Mouse (Mus musculus) heart, postnatal 10 days (tissue): ENCODE results near the gene Ppp2r3a. TPM values are rescaled to one million over a fixed set of nuclear protein-coding genes. Genes with fewer than 3 reads are reported as not detected.
A peak's percentile ranks its signal among the peaks of the same experiment; 100 is the strongest.

Source experiments
- DNase-seq, 2 experiments: peaks; one replicate each; pipeline ENCODE4 v3.0.0; 2021
- intact Hi-C: fragments of 180-260 bp; cut with DNase I; formaldehyde crosslinking; loops from one replicate; pipeline ENCODE4 v1.15.1; 2025
- total RNA-seq, 2 experiments: library from RNA; stranded (reverse); gene quantifications; 2 replicates each; pipeline ENCODE4 v1.2.3; 2021

Gene Ppp2r3a
- total RNA-seq, 2 experiments from 2014 or later = 211 to 252 TPM

DNA sequence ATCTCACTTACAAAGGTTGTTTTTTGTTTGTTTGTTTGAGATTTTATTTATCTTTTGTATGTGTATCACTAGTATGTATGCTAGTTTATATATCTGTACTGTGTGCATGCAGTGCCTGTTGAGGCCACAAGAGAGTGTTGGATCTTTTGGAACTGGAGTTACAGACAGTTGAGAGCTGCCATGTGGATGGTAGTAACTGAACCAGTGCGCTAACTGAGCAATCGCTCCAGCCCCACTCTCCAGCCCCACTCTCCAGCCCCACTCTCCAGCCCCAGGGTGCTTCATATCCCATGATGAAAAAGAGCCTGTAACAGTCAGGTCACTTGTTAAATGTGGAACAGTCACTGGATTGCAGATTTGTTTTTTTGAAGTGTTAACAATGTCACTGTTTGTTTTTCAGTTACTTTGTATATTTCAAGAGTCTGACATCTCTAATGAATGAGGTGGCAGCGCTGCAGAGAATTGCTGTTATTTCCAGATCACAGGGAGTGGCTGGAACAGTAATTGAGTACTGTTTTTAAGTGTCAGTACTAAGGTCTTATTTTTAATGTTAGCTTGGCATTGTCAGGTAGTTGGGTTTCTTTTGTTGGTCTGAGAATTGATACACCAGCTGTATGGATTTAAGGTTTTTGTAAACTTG is 171.4 kb downstream of the Ppp2r3a start:
- no peak for DNase-seq
- intact Hi-C loops = no loop called here

DNA sequence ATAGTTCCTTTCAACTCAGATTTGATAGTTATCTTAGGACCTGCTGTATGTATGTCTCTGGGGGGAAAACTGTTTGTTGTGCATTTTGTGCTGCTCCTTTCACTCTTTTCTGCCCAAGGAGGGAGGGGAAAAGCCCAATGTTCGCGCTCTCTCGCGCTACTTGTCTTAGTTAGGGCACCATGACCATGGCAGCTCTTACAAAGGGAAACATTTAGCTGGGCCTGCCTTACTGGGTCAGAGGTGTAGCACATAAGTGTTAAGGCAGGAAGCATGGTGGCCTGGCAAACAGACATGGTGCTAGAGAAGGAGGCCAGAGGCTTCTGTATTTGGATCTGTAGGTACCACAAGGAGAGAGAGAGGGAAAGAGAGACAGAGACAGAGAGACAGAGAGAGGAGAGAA is 173.0 kb downstream of the Ppp2r3a start:
- no peak for DNase-seq
- intact Hi-C loops = loop anchor here (5.0 kb wide), 2 partner anchors 74 to 436 kb away; no protein-coding TSS in a partner anchor

DNA sequence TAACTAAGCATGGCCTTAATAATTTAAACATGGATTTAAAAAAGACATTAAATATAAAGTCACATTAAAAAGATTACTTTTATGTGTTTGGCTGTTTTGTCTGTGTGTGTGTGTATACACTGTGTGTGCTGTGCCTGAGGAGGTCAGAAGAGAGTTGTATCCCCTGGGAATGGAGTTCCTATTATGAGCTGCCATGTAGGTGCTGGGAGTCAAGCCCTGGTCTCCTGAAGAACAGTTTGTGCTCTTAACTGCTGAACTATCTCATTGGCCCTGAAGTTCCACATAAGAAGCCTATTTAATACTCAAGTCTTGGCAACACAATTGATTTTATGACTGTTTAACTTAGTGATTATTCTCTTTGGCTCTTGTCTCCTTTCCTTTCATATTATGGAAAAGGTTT is 174.1 kb downstream of the Ppp2r3a start:
- intact Hi-C loops = loop anchor here (5.0 kb wide), 2 partner anchors 75 to 435 kb away; no protein-coding TSS in a partner anchor
- DNase-seq = no peak

DNA sequence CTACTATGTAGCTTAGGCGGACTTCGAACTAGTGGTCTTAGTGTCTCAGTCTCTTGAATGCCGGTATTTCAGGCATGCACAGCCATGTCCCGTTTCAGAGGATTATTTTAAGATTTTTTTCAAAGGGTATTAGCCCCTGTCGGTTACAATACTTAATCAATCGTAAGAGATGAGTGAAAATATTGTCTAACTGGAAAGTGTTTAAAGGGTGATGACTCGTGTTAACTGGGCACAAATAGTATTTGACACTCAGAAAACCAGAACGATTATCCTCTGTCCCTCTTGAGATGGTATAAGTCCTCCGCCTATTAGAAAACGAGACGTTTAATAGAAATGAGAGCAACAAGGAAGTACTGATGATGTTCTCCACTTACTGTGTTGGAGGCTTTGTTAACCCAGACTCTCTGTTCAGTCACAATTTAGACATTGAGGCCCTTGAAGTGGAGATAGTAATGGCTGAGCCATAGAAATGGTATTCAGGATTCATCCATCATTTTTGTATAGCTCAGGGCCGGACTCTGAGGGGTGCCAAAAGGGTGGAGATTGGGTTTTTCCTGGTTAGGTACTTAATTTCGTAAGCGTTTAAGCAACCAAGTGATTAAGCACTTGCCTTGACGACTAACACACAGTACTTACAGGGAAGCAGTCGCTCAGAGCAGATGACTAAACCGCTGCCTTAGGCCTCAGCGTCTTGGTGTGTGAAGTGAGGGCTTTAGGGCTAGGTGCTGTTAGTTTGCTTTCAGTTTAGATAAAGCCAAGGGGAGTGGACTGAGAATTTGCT is 175.3 kb downstream of the Ppp2r3a start:
- peak; percentile 18 to 29 for DNase-seq
- intact Hi-C loops = loop anchor here (5.0 kb wide), 2 partner anchors 76 to 434 kb away; no protein-coding TSS in a partner anchor

DNA sequence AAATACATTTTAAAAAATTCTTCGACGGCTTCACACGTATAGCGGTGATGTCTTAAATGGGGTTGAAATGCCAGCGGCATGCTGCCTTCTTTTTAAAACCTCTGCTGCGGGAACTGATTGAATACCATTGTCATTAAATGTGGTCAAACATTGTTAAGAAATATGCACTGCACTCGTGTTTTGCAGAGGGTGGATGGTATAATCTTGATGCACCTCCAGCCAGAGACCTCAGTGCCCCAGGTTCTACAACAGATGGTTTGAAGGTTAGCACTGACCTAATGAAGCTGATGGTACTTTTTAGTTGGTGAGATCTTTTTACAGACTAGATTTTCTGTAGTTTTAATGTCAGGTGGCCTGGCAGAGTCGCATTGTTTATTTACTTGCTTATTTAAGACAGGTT is 175.9 kb downstream of the Ppp2r3a start:
- DNase-seq = peak in 1 of 2 experiments; percentile 18
- intact Hi-C loops = loop anchor here (2.0 to 5.0 kb wide), 3 partner anchors 31 to 433 kb away; no protein-coding TSS in a partner anchor

DNA sequence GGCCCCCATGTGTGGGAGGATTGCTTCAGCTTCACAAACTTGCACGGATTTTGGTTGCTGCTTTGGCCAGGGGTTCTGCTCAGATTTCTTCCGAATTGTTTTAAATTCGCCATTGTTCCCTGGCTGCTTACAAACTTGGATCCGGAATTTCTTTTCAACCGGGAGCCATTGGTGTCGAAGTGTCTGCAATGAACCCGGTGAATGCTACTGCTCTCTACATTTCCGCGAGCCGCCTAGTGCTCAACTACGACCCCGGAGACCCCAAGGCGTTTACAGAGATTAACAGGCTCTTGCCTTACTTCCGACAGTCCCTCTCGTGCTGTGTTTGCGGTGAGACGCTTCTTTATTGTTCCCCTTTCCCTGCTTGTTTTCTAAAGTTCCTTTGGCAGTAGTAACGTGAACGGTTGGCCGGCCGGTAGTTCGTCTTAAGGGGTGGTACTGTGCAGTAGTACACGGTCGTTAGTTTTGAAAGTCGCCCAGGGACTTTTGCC is 176.5 kb downstream of the Ppp2r3a start:
- peak in 1 of 2 experiments; percentile 47 for DNase-seq
- intact Hi-C loops = loop anchor here (2.0 to 5.0 kb wide), 3 partner anchors 32 to 433 kb away; no protein-coding TSS in a partner anchor

DNA sequence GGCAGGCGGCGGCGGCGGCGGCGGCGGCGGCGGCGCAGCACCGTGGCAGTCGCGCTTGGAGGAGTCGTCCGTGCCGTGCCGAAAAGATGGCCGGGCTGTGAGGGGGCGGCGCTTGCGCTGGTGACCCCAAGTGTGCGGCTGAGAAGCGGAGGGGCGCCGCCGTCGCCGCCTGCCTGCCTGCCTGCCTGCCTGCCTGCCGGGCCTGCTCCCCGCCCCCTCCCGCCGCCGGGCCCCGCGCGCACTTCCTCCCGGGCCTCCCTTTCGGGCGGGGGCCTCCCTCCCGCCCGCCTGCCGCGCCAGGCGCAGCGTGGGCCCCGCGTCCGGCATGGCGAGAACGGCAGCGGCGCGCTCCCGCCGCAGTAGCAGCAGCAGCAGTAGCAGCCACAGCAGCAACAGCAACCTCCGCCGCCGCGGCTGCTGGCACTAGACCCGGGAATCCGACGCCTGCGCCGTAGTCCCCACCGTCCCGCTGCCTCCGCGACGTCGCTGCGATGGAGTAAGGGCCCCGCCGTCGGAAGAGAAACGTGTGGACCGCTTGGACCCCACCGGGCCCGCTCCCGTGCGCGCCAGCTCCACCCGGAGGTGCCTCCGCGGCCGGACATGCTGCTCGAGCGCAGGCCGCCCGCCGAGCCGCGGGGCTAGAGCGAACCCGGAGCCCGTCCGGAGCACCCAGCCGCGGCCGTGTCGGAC is 177.1 kb downstream of the Ppp2r3a start:
- intact Hi-C loops = loop anchor here (2.0 to 5.0 kb wide), 3 partner anchors 32 to 432 kb away; no protein-coding TSS in a partner anchor
- DNase-seq = peak; percentile 84 to 89

DNA sequence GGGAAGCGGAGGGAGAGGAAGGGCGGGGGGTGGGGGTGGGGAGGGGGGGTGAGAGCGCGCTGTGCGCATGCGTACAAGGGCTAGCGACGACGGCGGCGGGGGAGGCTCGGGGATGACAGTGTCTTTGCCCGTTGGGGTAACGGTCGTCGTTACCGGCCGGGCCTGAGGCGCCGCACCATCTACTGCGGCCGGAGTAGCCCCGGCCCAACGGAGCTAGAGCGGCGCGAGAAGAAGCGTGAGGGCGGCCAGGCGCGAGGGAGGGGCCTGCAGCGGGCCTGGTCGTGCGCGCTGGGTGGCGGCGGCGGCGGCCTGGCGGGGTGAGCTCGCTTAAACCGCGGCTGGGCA is 177.6 kb downstream of the Ppp2r3a start, which contains the start of gene Msl2:
Gene Msl2 (plus strand): TSS at position 115 of the 345 bp plus-strand sequence.
- no peak for DNase-seq
- intact Hi-C loops = loop anchor here (2.0 kb wide), 1 partner anchor 33 kb away; no protein-coding TSS in a partner anchor

DNA sequence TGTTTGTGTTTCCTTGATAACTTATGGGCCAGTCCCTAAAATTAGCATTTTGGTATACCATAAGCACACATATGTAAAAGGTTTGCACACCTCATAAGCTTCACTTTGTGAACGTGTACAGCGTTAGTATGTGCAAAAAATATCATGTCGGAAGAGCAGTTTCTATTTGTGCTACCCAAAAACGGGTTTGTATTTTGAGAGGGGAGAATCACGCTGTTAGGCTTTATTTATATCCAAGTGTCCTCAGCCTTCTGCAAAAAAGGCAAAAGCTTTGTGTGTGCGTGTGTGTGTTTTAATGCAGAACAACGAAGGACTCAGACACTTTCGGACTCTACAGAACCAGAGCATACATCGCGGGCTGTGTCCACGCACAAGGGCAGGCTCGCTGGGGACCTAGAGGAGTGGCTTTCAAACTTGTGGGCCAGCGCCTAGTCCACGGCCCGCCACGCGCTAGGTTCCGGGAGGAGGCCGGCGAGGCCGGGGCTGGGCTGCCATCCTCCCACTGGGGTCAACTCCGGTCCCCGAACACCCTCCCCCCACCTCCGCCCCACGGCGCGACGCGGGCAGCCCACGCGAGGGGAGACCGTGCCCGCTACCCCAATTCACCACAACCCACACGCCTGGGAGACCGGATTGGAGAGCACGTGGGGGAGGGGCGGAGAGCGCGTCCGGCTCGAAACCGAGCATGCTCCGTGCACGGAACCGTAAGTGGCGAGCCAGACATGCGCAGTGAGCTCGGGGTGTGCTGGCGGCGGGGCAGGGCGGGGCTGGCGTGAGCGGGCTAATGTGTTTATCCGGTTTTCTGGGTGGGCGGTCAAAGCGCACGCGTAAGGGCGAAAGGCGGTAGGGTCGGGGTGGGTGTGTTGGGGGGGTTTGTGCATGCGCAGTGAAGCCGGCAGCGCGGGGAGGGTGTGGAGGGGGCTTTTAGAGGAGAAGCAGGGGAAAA is 178.3 kb downstream of the Ppp2r3a start:
- intact Hi-C loops = no loop called here

DNA sequence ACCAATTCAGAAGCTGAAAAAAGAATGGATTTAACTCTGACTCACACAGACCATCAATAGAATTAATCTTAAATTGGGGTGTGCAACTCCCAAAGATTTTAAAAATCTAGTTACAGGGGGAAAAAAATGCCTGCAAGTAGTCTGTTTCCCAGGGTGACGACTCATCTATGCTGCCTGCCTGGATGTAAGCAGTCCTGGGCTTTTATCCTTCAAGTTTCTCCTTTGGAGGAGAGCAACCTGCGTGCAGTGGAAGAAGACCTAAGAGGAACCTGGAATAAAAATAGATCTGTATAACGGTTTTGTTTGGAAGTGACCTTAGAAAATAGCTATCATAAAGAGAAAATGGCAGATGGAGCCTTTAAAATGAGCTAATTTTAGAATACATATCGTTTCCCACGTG is 179.1 kb downstream of the Ppp2r3a start:
- intact Hi-C loops = no loop called here
- DNase-seq = no peak

More for the DNA sequence above, 178.3 kb downstream of the Ppp2r3a start:
- peak; percentile 99 for DNase-seq

DNA sequence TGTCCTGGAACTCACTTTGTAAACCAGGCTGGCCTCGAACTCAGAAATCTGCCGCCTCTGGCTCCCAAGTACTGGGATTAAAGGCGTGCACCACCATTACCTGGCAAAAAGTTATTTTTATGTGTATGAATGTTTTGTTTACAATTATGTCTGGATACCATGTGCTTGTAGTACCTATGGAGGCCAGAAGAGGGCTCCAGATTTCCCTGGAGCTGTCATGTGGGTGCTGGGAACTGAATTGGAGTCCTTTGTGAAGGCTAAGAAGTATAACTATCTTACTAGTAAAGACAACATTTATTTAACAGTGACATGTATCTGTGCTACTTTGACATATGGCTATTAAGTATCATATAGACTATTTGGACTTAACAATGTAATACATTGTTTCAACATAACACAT is 181.8 kb downstream of the Ppp2r3a start:
- intact Hi-C loops = no loop called here
- no peak for DNase-seq

DNA sequence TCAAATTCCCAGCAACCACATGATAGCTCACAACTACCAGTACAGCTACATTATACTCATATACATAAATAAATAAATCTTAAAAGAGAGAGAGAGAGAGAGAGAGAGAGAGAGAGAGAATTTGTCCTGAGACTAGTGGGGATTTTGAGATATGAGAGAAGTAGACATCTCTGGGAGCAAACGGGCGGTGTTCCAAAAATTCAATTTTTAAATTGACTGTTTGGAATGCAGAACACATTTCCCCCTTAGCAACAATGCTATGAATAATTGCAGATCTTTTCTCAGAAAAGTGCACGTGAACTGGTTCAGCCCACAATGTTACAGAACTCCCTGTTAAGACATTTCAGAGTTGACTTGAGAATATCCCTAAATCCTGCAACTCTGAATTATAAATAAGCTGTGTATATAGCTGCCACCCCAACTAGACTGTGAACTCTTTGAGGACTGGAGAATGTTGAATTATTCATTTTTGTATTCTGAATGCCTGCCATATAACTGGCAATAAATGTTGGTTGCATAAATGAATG is 186.5 kb downstream of the Ppp2r3a start:
- DNase-seq = no peak
- intact Hi-C loops = no loop called here

DNA sequence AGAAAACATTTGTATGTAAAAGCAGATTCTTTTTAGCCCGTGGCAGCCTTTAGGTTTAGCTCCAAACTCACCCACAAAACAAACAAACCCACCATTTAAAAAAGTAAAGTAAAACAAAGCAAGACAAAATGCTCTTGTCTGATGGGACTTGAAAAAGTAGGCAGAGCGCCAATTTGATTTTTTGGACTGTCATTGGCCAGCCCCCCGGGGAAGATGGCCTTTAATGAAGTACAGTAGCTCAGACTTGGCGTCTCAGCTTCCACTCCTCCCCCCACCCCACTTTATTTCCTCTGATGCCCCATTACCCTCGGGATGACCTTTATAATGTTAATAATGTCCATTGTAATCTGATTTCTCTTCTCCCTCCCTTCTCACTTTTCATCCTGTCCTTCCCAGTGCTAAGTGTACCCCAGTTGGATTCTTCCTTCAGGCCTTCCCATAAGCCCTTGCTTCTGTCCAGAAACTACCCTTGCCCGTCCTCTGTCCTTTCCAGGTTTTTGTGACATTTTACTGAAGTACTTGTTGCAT is 189.3 kb downstream of the Ppp2r3a start:
- intact Hi-C loops = no loop called here

DNA sequence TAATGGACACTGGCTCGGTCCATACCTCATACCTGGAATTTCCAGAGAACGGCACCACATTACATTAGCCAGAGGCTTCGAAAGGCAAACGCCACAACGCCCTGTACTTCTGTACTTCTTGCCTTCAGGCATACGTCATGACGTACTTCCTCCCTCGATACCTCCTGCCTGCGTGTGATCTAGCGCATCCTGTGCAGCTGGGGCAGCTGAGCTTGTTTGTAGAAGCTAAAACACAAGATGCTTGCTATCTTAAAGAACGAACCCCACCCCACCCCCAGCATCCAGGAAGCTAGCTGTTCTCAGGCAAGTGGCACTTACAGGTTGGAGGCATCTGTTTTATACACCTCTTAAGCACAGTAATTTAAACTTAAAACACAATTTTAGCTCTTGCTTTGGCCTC is 190.6 kb downstream of the Ppp2r3a start:
- intact Hi-C loops = no loop called here

More for the DNA sequence above, 189.3 kb downstream of the Ppp2r3a start:
- DNase-seq = no peak

DNA sequence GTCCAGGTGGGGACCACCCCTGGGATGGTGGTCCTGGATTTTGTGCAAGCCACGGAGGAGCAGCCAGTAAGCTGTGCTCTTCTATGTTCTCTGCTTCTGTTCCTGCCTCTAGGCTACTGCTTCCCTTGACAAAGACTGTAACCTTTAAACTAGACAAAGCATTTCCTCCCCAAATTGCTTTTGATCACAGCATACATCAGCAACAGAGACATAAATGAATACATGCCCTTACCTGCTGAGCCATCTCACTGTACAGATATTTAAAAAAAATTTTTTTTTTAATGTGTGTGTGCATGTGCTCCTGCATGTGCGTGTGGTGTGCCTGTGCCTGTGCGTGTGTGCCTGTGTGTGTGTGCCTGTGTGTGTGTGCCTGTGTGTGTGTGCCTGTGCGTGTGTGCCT is 194.4 kb downstream of the Ppp2r3a start:
- DNase-seq = no peak
- intact Hi-C loops = no loop called here

More for the DNA sequence above, 190.6 kb downstream of the Ppp2r3a start:
- no peak for DNase-seq
